Mouse (Mus musculus): ENCODE data around the gene Itgb2.

GRCm38 (mm10) chr10:77550874-77551273 lies 20.8 kb downstream of the Itgb2 start:
- TF ChIP-seq CTCF (IDR thresholded peaks at IDR 0.05; ENCODE audit: low read depth): no peak
- TF ChIP-seq EP300 (IDR thresholded peaks at IDR 0.05; ENCODE audit: low read depth): no peak
